Mouse (Mus musculus): ENCODE results near the gene Tchp. TPM values are rescaled to one million over a fixed set of nuclear protein-coding genes. Genes with fewer than 3 reads are reported as not detected.

Tchp gene
- polyA plus RNA-seq, 1 experiment from 2014 or later = 10.5 TPM

- Histone ChIP-seq H3K36me3 (peaks cover 8% of the 10 kb centered on the region; the same call in 1 of the 2 replicates), H3K4me2 (replicated peaks) (no peak overlapping the region), H3K4me3 (replicated peaks) (no peak overlapping the region), H3K9ac (no peak overlapping the region), H3K9me3 (no peaks in the 10 kb centered on the region), H3K27me3 (replicated peaks) (no peaks in the 10 kb centered on the region), H3K4me1 (replicated peaks) (peaks cover 7% of the 10 kb centered on the region; the same call in 1 of the 2 replicates), H3K27ac (no peak overlapping the region)
- ATAC-seq = no peak
- 97% methylated on average over 13 of the region's 13 CpGs for WGBS
Measured at GRCm38 (mm10) chr5:114722846-114723245, 15.3 kb downstream of the Tchp start.

- no peak overlapping the region for H3K9ac ChIP-seq
- no peak overlapping the region for H3K27ac ChIP-seq
- no peak for ATAC-seq
- no peak overlapping the region for H3K4me2 ChIP-seq (replicated peaks)
- peaks cover 21% of the 10 kb centered on the region for H3K36me3 ChIP-seq
- WGBS = 80% methylated on average over 10 of the region's 10 CpGs
- no peaks in the 10 kb centered on the region for H3K27me3 ChIP-seq (replicated peaks)
- H3K4me3 ChIP-seq (replicated peaks) = no peak overlapping the region
- H3K4me1 ChIP-seq (replicated peaks) = 0 out of 2 replicates have a peak, but pooled peaks cover 3% of the 10 kb centered on the region
- H3K9me3 ChIP-seq = no peaks in the 10 kb centered on the region
Measured at GRCm38 (mm10) chr5:114728160-114728559, 20.6 kb downstream of the Tchp start.

GRCm38 (mm10) chr5:114730129-114730528 lies 22.6 kb downstream of the Tchp start:
- 81% methylated on average over 10 of the region's 10 CpGs for WGBS
- Histone ChIP-seq H3K9ac (no peak overlapping the region), H3K27ac (no peak overlapping the region), H3K4me3 (replicated peaks) (no peak overlapping the region), H3K36me3 (peaks cover 28% of the 10 kb centered on the region), H3K9me3 (no peaks in the 10 kb centered on the region), H3K4me1 (replicated peaks) (0 out of 2 replicates have a peak, but pooled peaks cover 2% of the 10 kb centered on the region), H3K27me3 (replicated peaks) (no peaks in the 10 kb centered on the region), H3K4me2 (replicated peaks) (no peak overlapping the region)
- no peak for ATAC-seq

GRCm38 (mm10) chr5:114731498-114731897 lies 23.9 kb downstream of the Tchp start:
- Histone ChIP-seq H3K9ac (no peak overlapping the region), H3K27me3 (replicated peaks) (no peaks in the 10 kb centered on the region), H3K4me2 (replicated peaks) (no peak overlapping the region), H3K9me3 (no peaks in the 10 kb centered on the region), H3K27ac (no peak overlapping the region), H3K36me3 (peaks cover 34% of the 10 kb centered on the region), H3K4me1 (replicated peaks) (no peaks in the 10 kb centered on the region), H3K4me3 (replicated peaks) (no peak overlapping the region)
- 69% methylated on average over 6 of the region's 6 CpGs for WGBS
- no peak for ATAC-seq

GRCm38 (mm10) chr5:114731969-114732368 lies 24.4 kb downstream of the Tchp start:
- Histone ChIP-seq H3K4me3 (replicated peaks) (no peak overlapping the region), H3K9me3 (no peaks in the 10 kb centered on the region), H3K4me2 (replicated peaks) (no peak overlapping the region), H3K27me3 (replicated peaks) (no peaks in the 10 kb centered on the region), H3K27ac (no peak overlapping the region), H3K4me1 (replicated peaks) (no peaks in the 10 kb centered on the region), H3K9ac (no peak overlapping the region), H3K36me3 (peaks cover 37% of the 10 kb centered on the region)
- no peak for ATAC-seq
- WGBS = 93% methylated on average over 15 of the region's 15 CpGs

GRCm38 (mm10) chr5:114733606-114734005 lies 26.0 kb downstream of the Tchp start:
- Histone ChIP-seq H3K9me3 (no peaks in the 10 kb centered on the region), H3K9ac (no peak overlapping the region), H3K27me3 (replicated peaks) (no peaks in the 10 kb centered on the region), H3K4me2 (replicated peaks) (no peak overlapping the region), H3K27ac (no peak overlapping the region), H3K4me1 (replicated peaks) (no peaks in the 10 kb centered on the region), H3K4me3 (replicated peaks) (no peak overlapping the region), H3K36me3 (peaks cover 38% of the 10 kb centered on the region)
- no peak for ATAC-seq
- 92% methylated on average over 15 of the region's 15 CpGs for WGBS

- H3K4me2 ChIP-seq (replicated peaks) = no peak overlapping the region
- H3K9me3 ChIP-seq = no peaks in the 10 kb centered on the region
- no peak overlapping the region for H3K27ac ChIP-seq
- no peak for ATAC-seq
- WGBS = 87% methylated on average over 21 of the region's 21 CpGs
- no peak overlapping the region for H3K9ac ChIP-seq
- H3K4me3 ChIP-seq (replicated peaks) = no peak overlapping the region
- H3K4me1 ChIP-seq (replicated peaks) = no peaks in the 10 kb centered on the region
- H3K36me3 ChIP-seq = peaks cover 26% of the 10 kb centered on the region
- H3K27me3 ChIP-seq (replicated peaks) = no peaks in the 10 kb centered on the region
Measured at GRCm38 (mm10) chr5:114737090-114737887, 29.7 kb downstream of the Tchp start.

- WGBS = 79% methylated on average over 12 of the region's 12 CpGs
- no peak for ATAC-seq
- Histone ChIP-seq H3K9me3 (no peaks in the 10 kb centered on the region), H3K4me3 (replicated peaks) (no peak overlapping the region), H3K27me3 (replicated peaks) (no peaks in the 10 kb centered on the region), H3K9ac (no peak overlapping the region), H3K4me1 (replicated peaks) (no peaks in the 10 kb centered on the region), H3K36me3 (peaks cover 21% of the 10 kb centered on the region), H3K27ac (no peak overlapping the region), H3K4me2 (replicated peaks) (no peak overlapping the region)
Measured at GRCm38 (mm10) chr5:114738707-114739241, 31.2 kb downstream of the Tchp start.

- ATAC-seq = no peak
- WGBS = 63% methylated on average over 4 of the region's 4 CpGs
- Histone ChIP-seq H3K9me3 (no peaks in the 10 kb centered on the region), H3K27me3 (replicated peaks) (no peaks in the 10 kb centered on the region), H3K4me1 (replicated peaks) (no peaks in the 10 kb centered on the region), H3K36me3 (peaks cover 32% of the 10 kb centered on the region), H3K9ac (no peak overlapping the region), H3K4me2 (replicated peaks) (no peak overlapping the region), H3K27ac (no peak overlapping the region), H3K4me3 (replicated peaks) (no peak overlapping the region)
Measured at GRCm38 (mm10) chr5:114740595-114740994, 33.0 kb downstream of the Tchp start.

GRCm38 (mm10) chr5:114742572-114742971 lies 35.0 kb downstream of the Tchp start:
- no peak overlapping the region for H3K9ac ChIP-seq
- ATAC-seq = no peak
- H3K36me3 ChIP-seq = peaks cover 17% of the 10 kb centered on the region; the same call in 1 of the 2 replicates
- 93% methylated on average over 10 of the region's 10 CpGs for WGBS
- H3K27me3 ChIP-seq (replicated peaks) = no peaks in the 10 kb centered on the region
- H3K4me1 ChIP-seq (replicated peaks) = no peaks in the 10 kb centered on the region
- no peak overlapping the region for H3K27ac ChIP-seq
- no peaks in the 10 kb centered on the region for H3K9me3 ChIP-seq
- H3K4me3 ChIP-seq (replicated peaks) = no peak overlapping the region
- H3K4me2 ChIP-seq (replicated peaks) = no peak overlapping the region

GRCm38 (mm10) chr5:114742998-114743696 lies 35.6 kb downstream of the Tchp start:
- H3K27ac ChIP-seq = no peak overlapping the region
- H3K36me3 ChIP-seq = peaks cover 19% of the 10 kb centered on the region

GRCm38 (mm10) chr5:114743697-114744090 lies 36.1 kb downstream of the Tchp start:
- Histone ChIP-seq H3K36me3 (peaks cover 21% of the 10 kb centered on the region), H3K4me3 (replicated peaks) (no peak overlapping the region), H3K4me1 (replicated peaks) (no peaks in the 10 kb centered on the region), H3K9ac (no peak overlapping the region), H3K4me2 (replicated peaks) (no peak overlapping the region), H3K27me3 (replicated peaks) (no peaks in the 10 kb centered on the region), H3K9me3 (no peaks in the 10 kb centered on the region), H3K27ac (no peak overlapping the region)
- no peak for ATAC-seq
- WGBS = 90% methylated on average over 8 of the region's 8 CpGs

More at GRCm38 (mm10) chr5:114742998-114743696, 35.6 kb downstream of the Tchp start:
- Histone ChIP-seq H3K27me3 (replicated peaks) (no peaks in the 10 kb centered on the region), H3K9ac (no peak overlapping the region), H3K4me1 (replicated peaks) (no peaks in the 10 kb centered on the region), H3K4me2 (replicated peaks) (no peak overlapping the region), H3K9me3 (no peaks in the 10 kb centered on the region), H3K4me3 (replicated peaks) (no peak overlapping the region)
- ATAC-seq = no peak
- 94% methylated on average over 13 of the region's 13 CpGs for WGBS
